Mouse (Mus musculus): ENCODE data around the gene Zbtb5. TPM values are rescaled to one million over a fixed set of nuclear protein-coding genes. Genes with fewer than 3 reads are reported as not detected.
"Not testable (repeated sequence)": the region's sequence is repeated elsewhere in the genome, so short reads cannot be mapped to it uniquely, and the experiment has no call there.

Gene Zbtb5
- polyA plus RNA-seq, 1 experiment from 2014 or later = 5.2 TPM

- Histone ChIP-seq H3K36me3 (no peaks in the 10 kb centered on the region), H3K4me3 (replicated peaks) (no peak overlapping the region), H3K9me3 (replicated peaks) (no peaks in the 10 kb centered on the region), H3K9ac (no peak overlapping the region), H3K4me1 (replicated peaks) (0 out of 2 replicates have a peak, but pooled peaks cover 2% of the 10 kb centered on the region), H3K27me3 (no peaks in the 10 kb centered on the region), H3K27ac (no peak overlapping the region), H3K4me2 (no peak overlapping the region)
- no peak for ATAC-seq (ENCODE audit: low read depth)
- DNase-seq = no peak
- WGBS (ENCODE audit: insufficient replicate concordance) = 58% methylated on average over 3 of the region's 3 CpGs
Observed at GRCm38 (mm10) chr4:44965736-44966135, 46.5 kb downstream of the Zbtb5 start.

DNA sequence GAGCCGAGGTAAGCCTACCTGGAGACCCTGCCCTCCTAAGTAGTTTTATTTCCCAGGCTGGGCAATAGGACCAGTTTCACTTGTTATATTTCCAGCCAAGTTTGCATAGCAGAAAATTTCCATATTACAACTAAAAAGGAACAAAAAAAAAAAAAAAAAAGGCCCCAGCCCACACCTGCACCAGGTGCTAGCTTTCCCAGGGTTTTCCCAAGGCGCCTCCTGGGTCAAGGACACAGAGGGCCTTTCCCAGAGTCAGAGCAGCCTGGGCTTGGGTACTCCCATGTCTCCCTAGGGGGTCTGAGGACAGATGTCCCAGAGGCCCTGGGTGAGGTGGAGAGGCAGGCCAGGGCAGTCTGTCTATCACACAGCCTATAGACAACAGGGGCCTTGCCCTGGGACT, 47.0 kb downstream of the Zbtb5 start:
- ATAC-seq (ENCODE audit: low read depth) (no peak), DNase-seq (no peak)
- Histone ChIP-seq H3K4me1 (replicated peaks) (0 out of 2 replicates have a peak, but pooled peaks cover 2% of the 10 kb centered on the region), H3K9me3 (replicated peaks) (no peaks in the 10 kb centered on the region), H3K4me2 (no peak overlapping the region), H3K4me3 (replicated peaks) (no peak overlapping the region), H3K27ac (no peak overlapping the region), H3K9ac (no peak overlapping the region), H3K36me3 (no peaks in the 10 kb centered on the region), H3K27me3 (no peaks in the 10 kb centered on the region)
- WGBS (ENCODE audit: insufficient replicate concordance) = 67% methylated on average over 2 of the region's 2 CpGs

DNA sequence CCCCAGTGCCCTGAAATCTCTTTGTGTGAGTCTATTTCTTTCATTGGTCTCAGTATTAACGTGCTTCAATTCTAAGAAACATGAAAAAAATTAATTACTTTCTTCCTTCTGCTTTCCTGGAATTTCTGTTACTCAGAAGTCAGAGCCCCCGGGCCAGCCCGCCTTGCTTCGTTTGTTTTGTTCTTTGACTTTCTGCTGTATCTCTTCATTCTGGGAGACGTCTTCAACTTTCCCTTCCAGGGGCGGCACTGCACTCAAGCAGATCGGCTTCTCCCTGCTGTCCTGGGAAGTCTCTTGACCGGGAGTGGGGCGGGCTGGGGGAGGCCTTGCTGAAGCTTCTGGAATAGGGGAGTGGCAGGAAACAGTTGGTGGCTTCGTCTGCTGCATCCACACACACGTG, 49.1 kb downstream of the Zbtb5 start:
- WGBS (ENCODE audit: insufficient replicate concordance) = 50% methylated on average over 11 of the region's 11 CpGs
- ATAC-seq (ENCODE audit: low read depth) (no peak), DNase-seq (no peak)
- 0 out of 2 replicates have a peak, but pooled peaks cover 2% of the 10 kb centered on the region for H3K4me1 ChIP-seq (replicated peaks)
- no peak overlapping the region for H3K9ac ChIP-seq
- H3K4me2 ChIP-seq = no peak overlapping the region
- H3K27me3 ChIP-seq = no peaks in the 10 kb centered on the region
- no peaks in the 10 kb centered on the region for H3K9me3 ChIP-seq (replicated peaks)
- no peak overlapping the region for H3K4me3 ChIP-seq (replicated peaks)
- no peaks in the 10 kb centered on the region for H3K36me3 ChIP-seq
- H3K27ac ChIP-seq = no peak overlapping the region

DNA sequence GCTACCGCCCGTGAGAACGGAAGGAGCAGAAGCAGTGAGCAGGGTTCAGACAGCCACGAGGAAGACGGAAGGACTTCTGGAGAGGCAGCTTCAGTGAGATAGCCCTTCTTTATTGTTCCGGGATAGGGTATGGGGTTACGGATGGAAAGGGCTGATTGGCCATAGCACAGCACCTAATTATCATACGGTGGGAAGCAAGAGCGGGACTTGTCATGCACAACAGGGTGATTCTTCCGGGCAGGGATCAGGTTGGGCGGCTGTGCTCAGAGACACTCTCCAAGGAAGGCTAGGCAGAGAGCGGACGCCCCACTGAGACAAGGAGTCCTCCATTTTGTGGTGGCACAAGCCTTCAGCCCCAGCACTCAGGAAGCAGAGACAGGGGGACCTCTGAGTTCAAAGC, 53.0 kb downstream of the Zbtb5 start:
- H3K4me3 ChIP-seq (replicated peaks) = no peak overlapping the region
- 0 out of 2 replicates have a peak, but pooled peaks cover 2% of the 10 kb centered on the region for H3K4me1 ChIP-seq (replicated peaks)
- no peak for DNase-seq
- no peaks in the 10 kb centered on the region for H3K9me3 ChIP-seq (replicated peaks)
- no peak for ATAC-seq (ENCODE audit: low read depth)
- WGBS (ENCODE audit: insufficient replicate concordance) = 82% methylated on average over 13 of the region's 13 CpGs
- H3K9ac ChIP-seq = no peak overlapping the region
- no peaks in the 10 kb centered on the region for H3K27me3 ChIP-seq
- no peak overlapping the region for H3K27ac ChIP-seq
- no peak overlapping the region for H3K4me2 ChIP-seq
- H3K36me3 ChIP-seq = no peaks in the 10 kb centered on the region

- no peak overlapping the region for H3K4me2 ChIP-seq
- no peak overlapping the region for H3K27ac ChIP-seq
- no peaks in the 10 kb centered on the region for H3K36me3 ChIP-seq
- H3K4me3 ChIP-seq (replicated peaks) = no peak overlapping the region
- 69% methylated on average over 9 of the region's 9 CpGs for WGBS (ENCODE audit: insufficient replicate concordance)
- ATAC-seq (ENCODE audit: low read depth) (no peak), DNase-seq (no peak)
- H3K27me3 ChIP-seq = no peaks in the 10 kb centered on the region
- no peak overlapping the region for H3K9ac ChIP-seq
- H3K4me1 ChIP-seq (replicated peaks) = 0 out of 2 replicates have a peak, but pooled peaks cover 2% of the 10 kb centered on the region
- no peaks in the 10 kb centered on the region for H3K9me3 ChIP-seq (replicated peaks)
Observed at GRCm38 (mm10) chr4:44958776-44959175, 53.4 kb downstream of the Zbtb5 start.

GRCm38 (mm10) chr4:44953041-44953440, 59.2 kb downstream of the Zbtb5 start:
- no peaks in the 10 kb centered on the region for H3K36me3 ChIP-seq
- H3K4me1 ChIP-seq (replicated peaks) = no peaks in the 10 kb centered on the region
- H3K4me3 ChIP-seq (replicated peaks) = no peak overlapping the region
- no peaks in the 10 kb centered on the region for H3K9me3 ChIP-seq (replicated peaks)
- H3K27me3 ChIP-seq = no peaks in the 10 kb centered on the region
- DNase-seq (no peak), ATAC-seq (ENCODE audit: low read depth) (no peak)
- no peak overlapping the region for H3K9ac ChIP-seq
- 66% methylated on average over 9 of the region's 9 CpGs for WGBS (ENCODE audit: insufficient replicate concordance)
- H3K27ac ChIP-seq = no peak overlapping the region
- H3K4me2 ChIP-seq = no peak overlapping the region

DNA sequence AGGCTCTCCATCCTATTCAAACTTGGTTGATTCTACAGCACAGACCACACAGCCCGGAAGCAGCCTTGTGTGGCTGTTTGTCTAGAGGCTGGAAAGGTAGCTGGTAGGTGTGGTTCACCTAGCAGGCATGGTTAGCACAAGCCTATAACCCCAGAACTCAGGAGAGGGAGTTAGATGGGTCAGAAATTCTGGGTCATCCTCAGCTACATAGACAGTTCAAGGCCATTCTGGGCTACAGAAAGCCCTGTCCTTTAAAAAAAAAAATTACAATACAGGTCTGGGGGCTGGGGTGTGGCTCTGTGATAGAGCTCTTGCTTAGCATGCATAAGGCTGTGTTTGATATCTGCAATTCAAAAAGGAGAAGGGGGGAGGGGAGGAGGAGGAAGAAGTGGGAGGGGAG, 63.9 kb downstream of the Zbtb5 start:
- H3K4me3 ChIP-seq (replicated peaks) = no peak overlapping the region
- no peaks in the 10 kb centered on the region for H3K4me1 ChIP-seq (replicated peaks)
- no peak for DNase-seq
- H3K36me3 ChIP-seq = no peaks in the 10 kb centered on the region
- no peak overlapping the region for H3K4me2 ChIP-seq
- 63% methylated on average over 1 of the region's 1 CpGs for WGBS (ENCODE audit: insufficient replicate concordance)
- ATAC-seq (ENCODE audit: low read depth) = no peak
- no peak overlapping the region for H3K9ac ChIP-seq
- no peaks in the 10 kb centered on the region for H3K9me3 ChIP-seq (replicated peaks)
- H3K27ac ChIP-seq = no peak overlapping the region
- H3K27me3 ChIP-seq = no peaks in the 10 kb centered on the region

DNA sequence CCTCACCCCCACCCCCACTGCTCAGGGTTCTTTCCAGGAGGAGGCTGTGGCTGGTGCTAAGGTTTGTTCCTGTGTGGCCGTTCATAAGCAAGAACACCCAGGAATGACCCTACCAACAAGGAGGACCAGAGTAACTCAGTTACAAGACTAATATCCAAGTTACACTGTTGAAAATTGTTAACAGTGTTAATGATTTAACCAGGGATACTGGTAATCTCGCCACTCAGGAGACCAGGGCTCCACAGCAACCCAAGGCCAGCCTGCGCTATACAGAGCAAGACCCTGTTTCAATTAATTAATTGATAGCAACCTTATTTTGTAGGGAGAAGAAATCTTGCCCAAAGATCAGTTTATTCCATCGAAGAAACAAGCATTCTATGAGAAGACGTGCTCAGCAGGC, 64.7 kb downstream of the Zbtb5 start:
- Histone ChIP-seq H3K9me3 (replicated peaks) (no peaks in the 10 kb centered on the region), H3K9ac (no peak overlapping the region), H3K4me3 (replicated peaks) (no peak overlapping the region), H3K4me1 (replicated peaks) (0 out of 2 replicates have a peak, but pooled peaks cover 3% of the 10 kb centered on the region), H3K27ac (no peak overlapping the region), H3K4me2 (no peak overlapping the region), H3K27me3 (no peaks in the 10 kb centered on the region), H3K36me3 (no peaks in the 10 kb centered on the region)
- DNase-seq (no peak), ATAC-seq (ENCODE audit: low read depth) (no peak)
- 71% methylated on average over 5 of the region's 5 CpGs for WGBS (ENCODE audit: insufficient replicate concordance)

- DNase-seq; H3K27me3 ChIP-seq; H3K4me3 ChIP-seq (replicated peaks); H3K9ac ChIP-seq; H3K9me3 ChIP-seq (replicated peaks); H3K27ac ChIP-seq; ATAC-seq (ENCODE audit: low read depth); H3K4me2 ChIP-seq; H3K4me1 ChIP-seq (replicated peaks); H3K36me3 ChIP-seq: not testable (repeated sequence)
- WGBS (ENCODE audit: insufficient replicate concordance) = 81% methylated on average over 2 of the region's 2 CpGs
Observed at GRCm38 (mm10) chr4:44946126-44946525, 66.1 kb downstream of the Zbtb5 start.

GRCm38 (mm10) chr4:44944426-44945075, 67.7 kb downstream of the Zbtb5 start:
- 61% methylated on average over 10 of the region's 10 CpGs for WGBS (ENCODE audit: insufficient replicate concordance)
- ATAC-seq (ENCODE audit: low read depth) (no peak), DNase-seq (no peak)
- no peaks in the 10 kb centered on the region for H3K9me3 ChIP-seq (replicated peaks)
- no peaks in the 10 kb centered on the region for H3K36me3 ChIP-seq
- no peak overlapping the region for H3K27ac ChIP-seq
- H3K4me1 ChIP-seq (replicated peaks) = 0 out of 2 replicates have a peak, but pooled peaks cover 8% of the 10 kb centered on the region
- no peak overlapping the region for H3K9ac ChIP-seq
- no peak overlapping the region for H3K4me3 ChIP-seq (replicated peaks)
- no peaks in the 10 kb centered on the region for H3K27me3 ChIP-seq
- H3K4me2 ChIP-seq = no peak overlapping the region

DNA sequence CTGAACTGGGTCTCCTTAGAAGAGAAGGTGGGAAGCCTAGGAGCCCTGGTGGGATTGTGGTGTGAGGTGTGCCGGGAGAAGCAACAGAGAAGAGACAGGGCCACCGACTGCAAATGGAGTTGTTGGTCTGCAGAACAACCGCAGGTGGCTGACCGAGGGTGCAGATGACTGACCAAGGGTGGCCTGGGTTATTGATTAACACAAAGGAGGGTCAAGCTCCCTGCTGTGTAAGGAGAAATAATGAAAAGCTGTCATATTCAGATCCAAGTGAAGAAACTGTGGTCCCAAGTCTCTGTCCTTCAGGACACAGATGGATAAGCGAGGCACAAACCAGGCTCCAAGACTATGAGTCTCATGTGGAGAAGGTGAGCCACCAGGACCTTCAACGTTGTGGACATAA, 68.7 kb downstream of the Zbtb5 start:
- ATAC-seq (ENCODE audit: low read depth) (no peak), DNase-seq (no peak)
- no peaks in the 10 kb centered on the region for H3K27me3 ChIP-seq
- H3K9ac ChIP-seq = no peak overlapping the region
- no peak overlapping the region for H3K27ac ChIP-seq
- H3K36me3 ChIP-seq = no peaks in the 10 kb centered on the region
- 0 out of 2 replicates have a peak, but pooled peaks cover 8% of the 10 kb centered on the region for H3K4me1 ChIP-seq (replicated peaks)
- H3K9me3 ChIP-seq (replicated peaks) = no peaks in the 10 kb centered on the region
- H3K4me2 ChIP-seq = no peak overlapping the region
- WGBS (ENCODE audit: insufficient replicate concordance) = 69% methylated on average over 6 of the region's 6 CpGs
- no peak overlapping the region for H3K4me3 ChIP-seq (replicated peaks)

DNA sequence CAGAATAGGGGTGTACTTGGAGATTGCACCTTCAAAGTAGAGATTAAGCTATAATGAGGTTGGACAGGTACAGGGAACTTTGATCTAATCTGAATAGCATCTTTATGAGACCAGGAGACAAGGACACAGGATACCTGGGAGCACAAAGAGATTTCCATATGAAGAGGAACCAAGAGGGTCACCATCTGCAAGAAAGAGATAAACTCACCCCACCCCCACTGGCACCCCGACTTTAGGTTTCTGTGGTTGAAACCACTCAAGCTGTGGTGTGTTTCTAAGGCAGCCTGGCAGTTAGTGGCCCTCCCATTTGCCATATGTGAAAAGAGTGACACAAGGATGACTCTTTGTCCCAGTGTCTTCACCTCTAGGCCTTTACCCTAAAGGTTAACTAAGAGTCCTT, 70.0 kb downstream of the Zbtb5 start:
- ATAC-seq (ENCODE audit: low read depth) = no peak
- H3K36me3 ChIP-seq = no peaks in the 10 kb centered on the region
- no peak overlapping the region for H3K4me2 ChIP-seq
- 15% methylated on average over 1 of the region's 1 CpGs for WGBS (ENCODE audit: insufficient replicate concordance)
- no peak overlapping the region for H3K4me3 ChIP-seq (replicated peaks)
- no peaks in the 10 kb centered on the region for H3K27me3 ChIP-seq
- no peak overlapping the region for H3K27ac ChIP-seq
- DNase-seq = no peak
- no peak overlapping the region for H3K9ac ChIP-seq
- 0 out of 2 replicates have a peak, but pooled peaks cover 8% of the 10 kb centered on the region for H3K4me1 ChIP-seq (replicated peaks)
- H3K9me3 ChIP-seq (replicated peaks) = no peaks in the 10 kb centered on the region
